Mouse (Mus musculus) heart, postnatal 0 days (tissue): ENCODE measurements around the gene Med1. TPM values are rescaled to one million over a fixed set of nuclear protein-coding genes. Genes with fewer than 3 reads are reported as not detected.

Experiments used
- ATAC-seq: fragments of 200-750 bp; cut with Nextera tagmentation; 2 replicates; pipeline ENCODE4 v1.8.0; 2017; ENCODE audit warnings: low read depth, moderate number of reproducible peaks, moderate library complexity; ENCODE audit not compliant: insufficient read depth
- DNase-seq: peaks from one replicate; pipeline ENCODE4 v3.0.0-alpha.2; 2016; ENCODE audit warnings: low spot score
- H3K27ac ChIP-seq: fragments of 300-500 bp; sonication (generic); 2 replicates; pipeline ENCODE4 v1.5.1; 2014; ENCODE audit warnings: low read depth, mild to moderate bottlenecking
- H3K27me3 ChIP-seq: fragments of 300-500 bp; sonication (generic); 2 replicates; pipeline ENCODE4 v1.6.1; 2014; ENCODE audit warnings: low read length, mixed read lengths; ENCODE audit not compliant: control insufficient read depth, insufficient read depth
- H3K36me3 ChIP-seq: fragments of 300-500 bp; sonication (generic); replicated peaks from 2 replicates; pipeline ENCODE4 v1.6.1; 2014; ENCODE audit warnings: low read length, mixed read lengths; ENCODE audit not compliant: control insufficient read depth, insufficient read depth
- H3K4me1 ChIP-seq: fragments of 300-500 bp; sonication (generic); 2 replicates; pipeline ENCODE4 v1.6.1; 2014; ENCODE audit warnings: antibody characterized with exemption; ENCODE audit not compliant: control insufficient read depth, insufficient read depth
- H3K4me2 ChIP-seq: fragments of 300-500 bp; sonication (generic); 2 replicates; pipeline ENCODE4 v1.6.1; 2014; ENCODE audit warnings: low read depth, mild to moderate bottlenecking, low read length, moderate library complexity
- H3K4me3 ChIP-seq: fragments of 300-500 bp; sonication (generic); 2 replicates; pipeline ENCODE4 v1.5.1; 2014; ENCODE audit warnings: low read depth, low read length
- H3K9ac ChIP-seq: fragments of 300-500 bp; sonication (generic); replicated peaks from 2 replicates; pipeline ENCODE4 v1.6.1; 2014; ENCODE audit warnings: low read depth, low read length, mixed read lengths
- H3K9me3 ChIP-seq: fragments of 300-500 bp; sonication (generic); replicated peaks from 2 replicates; pipeline ENCODE4 v1.6.1; 2016; ENCODE audit warnings: low read length; ENCODE audit not compliant: control insufficient read depth
- CTCF ChIP-seq: IDR thresholded peaks from 2 replicates; pipeline ENCODE4 v1.5.1; 2016; ENCODE audit warnings: antibody characterized with exemption, control low read depth, low read depth
- EP300 ChIP-seq: IDR thresholded peaks from 2 replicates; pipeline ENCODE4 v1.6.1; 2016; ENCODE audit warnings: antibody characterized with exemption, low read depth
- WGBS: fragments of 180-500 bp; shearing (Covaris S2); extraction: QIAGEN DNeasy Blood & Tissue Kit; methylation state at CpG from one replicate; pipeline ENCODE4 v1.1.7; 2014; 5-methylcytosine and 5-hydroxymethylcytosine counted together
- microRNA-seq: library from miRNA; unstranded; fragments of <30 nt; microRNA quantifications from one replicate; pipeline ENCODE4, GENCODE M21; 2016
- polyA plus RNA-seq: library from polyadenylated mRNA; unstranded; fragments of >200 nt; fragmentation: Nextera tagmentation; extraction: Ambion mirVana; gene quantifications from 2 replicates; pipeline ENCODE4 v1.2.1, GENCODE M21; 2015
- total RNA-seq: library from RNA; depleted of rRNA; stranded (reverse); fragments of >200 nt; gene quantifications from 2 replicates; pipeline ENCODE4 v1.2.3, GENCODE M21; 2014; ENCODE audit warnings: low replicate concordance; rRNA removed

The Med1 gene
- total and polyA plus RNA-seq, 2 experiments from 2014 or later: 29.2 to 38.1 TPM

- peaks cover 14% of the 10 kb centered on the region for H3K4me1 ChIP-seq
- WGBS: 52% methylated on average over 4 of the region's 4 CpGs
- DNase-seq: no peak
- H3K4me2 ChIP-seq: no peak overlapping the region
- no peak overlapping the region for H3K4me3 ChIP-seq
- no peak for ATAC-seq
- no peaks in the 10 kb centered on the region for H3K27me3 ChIP-seq
- H3K9me3 ChIP-seq: no peaks in the 10 kb centered on the region
- H3K9ac ChIP-seq: no peak overlapping the region
- no peak overlapping the region for H3K27ac ChIP-seq
- H3K36me3 ChIP-seq: peaks cover 48% of the 10 kb centered on the region
- TF ChIP-seq EP300: no peak
- no peak for TF ChIP-seq CTCF
These were observed 79.6 kb downstream of the Med1 start for GRCm38 (mm10) chr11:98113504-98113903.

- Histone ChIP-seq H3K9ac (no peak overlapping the region), H3K4me3 (no peak overlapping the region), H3K9me3 (no peaks in the 10 kb centered on the region), H3K27ac (no peak overlapping the region), H3K36me3 (peaks cover 76% of the 10 kb centered on the region), H3K4me1 (peaks cover 14% of the 10 kb centered on the region), H3K27me3 (no peaks in the 10 kb centered on the region), H3K4me2 (no peak overlapping the region)
- ATAC-seq (no peak), DNase-seq (no peak)
- no peak for TF ChIP-seq EP300
- no peak for TF ChIP-seq CTCF
- 75% methylated on average over 5 of the region's 5 CpGs for WGBS
These were observed 83.4 kb downstream of the Med1 start for GRCm38 (mm10) chr11:98109706-98110105.

Small RNAs within 50 kb of the gene (microRNA-seq; reads per million reads assigned to microRNA genes)
- not detected for gene Gm27399

Other genes starting within 250 kb of the Med1 start
- 0.39 and 2.6 TPM in 2 replicates for gene Plxdc1, start 206.8 kb downstream of the Med1 start, total RNA-seq
- gene Plxdc1, start 206.8 kb downstream of the Med1 start, polyA plus RNA-seq: 2.1 TPM in 2 replicates
- 4.3 TPM in 1 of 2 replicates, not detected in the other for gene Arl5c, start 197.1 kb downstream of the Med1 start, total RNA-seq
- gene Arl5c, start 197.1 kb downstream of the Med1 start, polyA plus RNA-seq: 2.9 TPM in 2 replicates
- gene Cacnb1, start 170.3 kb downstream of the Med1 start, total RNA-seq: 5.5 and 6.2 TPM in 2 replicates
- 4.8 and 5.2 TPM in 2 replicates for gene Cacnb1, start 170.3 kb downstream of the Med1 start, polyA plus RNA-seq
- gene Rpl19, start 166.6 kb downstream of the Med1 start, total RNA-seq: 604 and 622 TPM in 2 replicates
- 588 TPM in 2 replicates for gene Rpl19, start 166.6 kb downstream of the Med1 start, polyA plus RNA-seq
- gene Stac2, start 139.8 kb downstream of the Med1 start, total RNA-seq: 0.15 TPM in 1 of 2 replicates, not detected in the other
- gene Stac2, start 139.8 kb downstream of the Med1 start, polyA plus RNA-seq: 0.04 and 0.11 TPM in 2 replicates
- 8.8 and 12.5 TPM in 2 replicates for gene Fbxl20, start 42.9 kb downstream of the Med1 start, total RNA-seq
- 8.6 and 8.8 TPM in 2 replicates for gene Fbxl20, start 42.9 kb downstream of the Med1 start, polyA plus RNA-seq
- gene Cdk12, start 9.8 kb upstream of the Med1 start, total RNA-seq: 18.4 and 25.8 TPM in 2 replicates
- gene Cdk12, start 9.8 kb upstream of the Med1 start, polyA plus RNA-seq: 3.9 and 4.2 TPM in 2 replicates
- not detected in 2 replicates for gene Neurod2, start 136.4 kb upstream of the Med1 start, total RNA-seq
- gene Neurod2, start 136.4 kb upstream of the Med1 start, polyA plus RNA-seq: not detected in 2 replicates
- gene Ppp1r1b, start 155.1 kb upstream of the Med1 start, total RNA-seq: 16.3 and 18.6 TPM in 2 replicates
- 32.1 and 38.5 TPM in 2 replicates for gene Ppp1r1b, start 155.1 kb upstream of the Med1 start, polyA plus RNA-seq
- 44.8 and 53.6 TPM in 2 replicates for gene Stard3, start 165.1 kb upstream of the Med1 start, total RNA-seq
- 34.7 and 35.3 TPM in 2 replicates for gene Stard3, start 165.1 kb upstream of the Med1 start, polyA plus RNA-seq
- gene Tcap, start 190.5 kb upstream of the Med1 start, total RNA-seq: 293 and 299 TPM in 2 replicates
- 455 and 518 TPM in 2 replicates for gene Tcap, start 190.5 kb upstream of the Med1 start, polyA plus RNA-seq
- 4.2 TPM in 1 of 2 replicates, not detected in the other for gene Pnmt, start 193.2 kb upstream of the Med1 start, total RNA-seq
- gene Pnmt, start 193.2 kb upstream of the Med1 start, polyA plus RNA-seq: 0.26 TPM in 1 of 2 replicates, not detected in the other
- gene Pgap3, start 207.2 kb upstream of the Med1 start, total RNA-seq: 35.7 and 46.0 TPM in 2 replicates
- 15.9 and 18.2 TPM in 2 replicates for gene Pgap3, start 207.2 kb upstream of the Med1 start, polyA plus RNA-seq
- gene Erbb2, start 219.2 kb upstream of the Med1 start, total RNA-seq: 23.2 and 31.4 TPM in 2 replicates
- gene Erbb2, start 219.2 kb upstream of the Med1 start, polyA plus RNA-seq: 15.5 and 16.8 TPM in 2 replicates
- 20.6 and 26.5 TPM in 2 replicates for gene Mien1, start 245.7 kb upstream of the Med1 start, total RNA-seq
- 104 and 113 TPM in 2 replicates for gene Mien1, start 245.7 kb upstream of the Med1 start, polyA plus RNA-seq